Mouse (Mus musculus): ENCODE measurements around the gene Jarid2. TPM values are rescaled to one million over a fixed set of nuclear protein-coding genes. Genes with fewer than 3 reads are reported as not detected.

Gene Jarid2
- 57.1 and 87.6 TPM in 2 replicates for total RNA-seq (2023)

DNA sequence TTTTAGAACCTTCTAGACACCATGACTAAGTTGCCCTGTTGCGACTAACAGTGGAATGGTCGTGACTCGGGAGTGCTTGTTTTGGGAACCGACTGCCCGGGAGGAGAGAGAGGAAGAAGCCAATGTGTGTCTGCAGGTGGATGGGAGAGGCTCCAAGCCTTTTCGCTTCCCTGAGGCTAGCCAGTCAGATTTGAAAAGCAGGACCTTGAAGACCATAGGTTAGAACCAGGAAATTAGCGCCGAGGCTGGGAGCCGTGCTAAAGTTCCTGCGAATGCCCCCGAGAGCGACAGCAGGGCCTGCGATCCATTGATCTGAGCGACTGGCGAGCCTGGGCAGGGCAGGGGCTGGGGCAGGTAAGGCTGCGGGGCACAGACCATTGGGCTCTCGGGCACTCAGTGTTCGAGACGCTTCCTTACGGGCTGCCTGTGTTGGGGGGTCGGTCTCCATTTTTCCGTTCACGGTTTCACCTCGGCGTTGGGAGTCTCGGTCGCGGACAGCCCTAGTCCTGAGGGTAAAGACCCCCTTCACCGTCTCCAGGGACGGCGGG is at the start of gene Jarid2:
Jarid2 (plus strand) TSS at position 51 of the 548 bp plus-strand sequence.

Measured in neutrophil, adult 65 days (primary cell).